Mouse (Mus musculus): Measurements from ENCODE around the gene Lrba. TPM values are rescaled to one million over a fixed set of nuclear protein-coding genes. Genes with fewer than 3 reads are reported as not detected.

Gene Lrba
- polyA plus RNA-seq, 1 experiment from 2014 or later: 7.5 TPM

DNA sequence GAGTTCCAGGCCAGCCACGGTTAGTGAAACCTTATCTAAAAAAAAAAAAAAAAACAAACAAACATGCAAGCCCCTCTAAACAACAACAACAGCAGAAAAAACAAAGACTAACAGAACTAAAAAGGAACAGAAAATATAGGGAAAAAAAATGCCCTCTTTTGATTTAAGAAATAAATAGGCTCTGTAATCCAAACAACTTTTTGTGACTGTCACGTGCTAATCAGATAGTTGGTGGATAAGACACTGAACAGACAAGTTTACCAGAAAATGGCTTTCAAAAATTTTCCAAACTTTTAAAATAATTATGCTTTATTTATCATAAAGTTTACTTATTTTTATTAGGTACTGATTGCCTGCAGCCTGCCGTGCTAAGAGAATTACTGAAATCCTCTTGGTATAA is 13.5 kb upstream of the Lrba start:
- no peaks in the 10 kb centered on the region for H3K36me3 ChIP-seq
- H3K9me3 ChIP-seq: no peaks in the 10 kb centered on the region
- no peak overlapping the region for H3K4me3 ChIP-seq
- no peak overlapping the region for H3K27ac ChIP-seq
- no peak overlapping the region for H3K9ac ChIP-seq
- ATAC-seq (ENCODE audit: low FRiP score): no peak
- H3K4me2 ChIP-seq: no peak overlapping the region
- H3K27me3 ChIP-seq: no peaks in the 10 kb centered on the region
- H3K4me1 ChIP-seq (replicated peaks): no peaks in the 10 kb centered on the region
- 93% methylated on average over 3 of the region's 3 CpGs for WGBS

- Histone ChIP-seq H3K4me2 (no peak overlapping the region), H3K4me1 (replicated peaks) (no peaks in the 10 kb centered on the region), H3K36me3 (no peaks in the 10 kb centered on the region), H3K27ac (no peak overlapping the region), H3K27me3 (no peaks in the 10 kb centered on the region), H3K9me3 (no peaks in the 10 kb centered on the region), H3K4me3 (no peak overlapping the region), H3K9ac (no peak overlapping the region)
- 86% methylated on average over 4 of the region's 4 CpGs for WGBS
- no peak for ATAC-seq (ENCODE audit: low FRiP score)
Observed at GRCm38 (mm10) chr3:86214248-86214647, 10.2 kb upstream of the Lrba start.

- WGBS: under 1% methylated on average over 73 of the region's 79 CpGs
- Histone ChIP-seq H3K4me3 (peak overlapping the region; percentile 85), H3K4me1 (replicated peaks) (peaks cover 12% of the 10 kb centered on the region), H3K27ac (peak overlapping the region; percentile 95), H3K27me3 (no peaks in the 10 kb centered on the region), H3K9me3 (no peaks in the 10 kb centered on the region), H3K4me2 (peak overlapping the region; percentile 67), H3K36me3 (no peaks in the 10 kb centered on the region), H3K9ac (peak overlapping the region; percentile 88)
- peak; percentile 97 for ATAC-seq (ENCODE audit: low FRiP score)
Observed at GRCm38 (mm10) chr3:86223634-86224313, 706 bp upstream of the Lrba start.

GRCm38 (mm10) chr3:86224314-86224563 is 241 bp upstream of the Lrba start:
- Histone ChIP-seq H3K9me3 (no peaks in the 10 kb centered on the region), H3K27me3 (no peaks in the 10 kb centered on the region), H3K4me1 (replicated peaks) (peaks cover 12% of the 10 kb centered on the region), H3K9ac (peak overlapping the region; percentile 88), H3K4me2 (peak overlapping the region; percentile 67), H3K36me3 (peaks cover 3% of the 10 kb centered on the region), H3K27ac (peak overlapping the region; percentile 95), H3K4me3 (peak overlapping the region; percentile 85)
- 2% methylated on average over 22 of the region's 28 CpGs for WGBS
- ATAC-seq (ENCODE audit: low FRiP score): no peak

- H3K9me3 ChIP-seq: no peaks in the 10 kb centered on the region
- H3K4me2 ChIP-seq: no peak overlapping the region
- WGBS: 52% methylated on average over 1 of the region's 1 CpGs
- no peak for ATAC-seq (ENCODE audit: low FRiP score)
- no peak overlapping the region for H3K27ac ChIP-seq
- H3K4me3 ChIP-seq: no peak overlapping the region
- H3K36me3 ChIP-seq: peaks cover 4% of the 10 kb centered on the region
- H3K4me1 ChIP-seq (replicated peaks): 0 out of 2 replicates have a peak, but pooled peaks cover 4% of the 10 kb centered on the region
- H3K9ac ChIP-seq: no peak overlapping the region
- no peaks in the 10 kb centered on the region for H3K27me3 ChIP-seq
Observed at GRCm38 (mm10) chr3:86231532-86232086, 7.1 kb downstream of the Lrba start.

- no peak overlapping the region for H3K27ac ChIP-seq
- no peak overlapping the region for H3K4me2 ChIP-seq
- H3K4me1 ChIP-seq (replicated peaks): no peaks in the 10 kb centered on the region
- ATAC-seq (ENCODE audit: low FRiP score): no peak
- H3K9ac ChIP-seq: no peak overlapping the region
- WGBS: 75% methylated on average over 8 of the region's 8 CpGs
- no peaks in the 10 kb centered on the region for H3K27me3 ChIP-seq
- no peak overlapping the region for H3K4me3 ChIP-seq
- H3K9me3 ChIP-seq: no peaks in the 10 kb centered on the region
- no peaks in the 10 kb centered on the region for H3K36me3 ChIP-seq
Observed at GRCm38 (mm10) chr3:86247193-86247592, 22.7 kb downstream of the Lrba start.

- ATAC-seq (ENCODE audit: low FRiP score): no peak
- 68% methylated on average over 1 of the region's 1 CpGs for WGBS
- Histone ChIP-seq H3K27ac (no peak overlapping the region), H3K9me3 (no peaks in the 10 kb centered on the region), H3K27me3 (no peaks in the 10 kb centered on the region), H3K4me3 (no peak overlapping the region), H3K36me3 (no peaks in the 10 kb centered on the region), H3K9ac (no peak overlapping the region), H3K4me2 (no peak overlapping the region), H3K4me1 (replicated peaks) (no peaks in the 10 kb centered on the region)
Observed at GRCm38 (mm10) chr3:86251212-86251611, 26.7 kb downstream of the Lrba start.

DNA sequence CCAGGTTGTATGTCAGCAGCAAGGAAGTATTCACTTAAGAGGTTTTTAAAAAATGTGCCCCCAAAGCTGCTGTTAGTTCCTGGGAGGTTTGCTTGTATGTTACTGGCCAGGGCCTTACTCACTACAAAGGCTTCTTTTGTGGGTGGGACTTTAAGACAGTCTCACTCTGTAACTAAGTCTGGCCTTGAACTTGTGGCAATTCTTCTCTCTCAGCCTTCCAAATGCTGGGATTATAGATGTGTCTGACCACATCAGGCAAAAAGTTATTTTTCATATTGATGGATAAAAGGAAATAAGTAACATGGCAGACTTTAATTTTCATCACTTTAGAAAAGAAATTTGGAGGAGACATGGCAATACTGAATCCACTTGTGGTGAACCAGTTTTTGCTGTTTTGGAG is 28.1 kb downstream of the Lrba start:
- Histone ChIP-seq H3K36me3 (no peaks in the 10 kb centered on the region), H3K27me3 (no peaks in the 10 kb centered on the region), H3K9ac (no peak overlapping the region), H3K4me1 (replicated peaks) (no peaks in the 10 kb centered on the region), H3K4me2 (no peak overlapping the region), H3K9me3 (no peaks in the 10 kb centered on the region), H3K27ac (no peak overlapping the region), H3K4me3 (no peak overlapping the region)
- ATAC-seq (ENCODE audit: low FRiP score): no peak

DNA sequence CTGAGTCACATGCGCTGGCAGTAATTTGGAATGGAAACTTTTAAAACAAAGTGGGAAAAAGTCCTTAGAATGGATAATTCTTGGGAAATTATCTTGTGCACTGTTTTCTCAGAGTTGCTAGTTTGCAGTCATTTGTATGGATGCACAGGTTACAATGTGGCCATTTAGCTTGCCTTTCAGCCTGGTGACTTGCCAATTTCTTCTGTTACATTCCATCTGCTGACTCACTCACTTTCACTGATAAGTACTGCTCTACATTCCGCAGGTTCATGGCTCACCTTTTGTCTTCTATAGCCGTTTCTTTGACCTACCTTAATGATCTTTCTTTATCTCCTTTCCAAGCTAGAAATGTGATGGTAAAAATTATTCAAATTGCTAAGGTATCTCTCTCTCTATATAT is 28.6 kb downstream of the Lrba start:
- no peak for ATAC-seq (ENCODE audit: low FRiP score)
- H3K4me1 ChIP-seq (replicated peaks): no peaks in the 10 kb centered on the region
- H3K27me3 ChIP-seq: no peaks in the 10 kb centered on the region
- H3K9me3 ChIP-seq: no peaks in the 10 kb centered on the region
- no peak overlapping the region for H3K9ac ChIP-seq
- 83% methylated on average over 3 of the region's 3 CpGs for WGBS
- no peak overlapping the region for H3K4me3 ChIP-seq
- H3K27ac ChIP-seq: no peak overlapping the region
- H3K4me2 ChIP-seq: no peak overlapping the region
- no peaks in the 10 kb centered on the region for H3K36me3 ChIP-seq

- ATAC-seq (ENCODE audit: low FRiP score): no peak
Observed at GRCm38 (mm10) chr3:86253791-86254190, 29.3 kb downstream of the Lrba start.

GRCm38 (mm10) chr3:86268074-86268702 is 43.7 kb downstream of the Lrba start:
- ATAC-seq (ENCODE audit: low FRiP score): peak; percentile 78
- Histone ChIP-seq H3K9me3 (no peaks in the 10 kb centered on the region), H3K27me3 (no peaks in the 10 kb centered on the region), H3K4me1 (replicated peaks) (no peaks in the 10 kb centered on the region), H3K4me3 (no peak overlapping the region), H3K9ac (no peak overlapping the region), H3K36me3 (no peaks in the 10 kb centered on the region), H3K4me2 (no peak overlapping the region), H3K27ac (no peak overlapping the region)
- 0% methylated on average over 1 of the region's 1 CpGs for WGBS

More at GRCm38 (mm10) chr3:86253791-86254190, 29.3 kb downstream of the Lrba start:
- WGBS: 84% methylated on average over 1 of the region's 1 CpGs
- Histone ChIP-seq H3K4me3 (no peak overlapping the region), H3K27me3 (no peaks in the 10 kb centered on the region), H3K4me1 (replicated peaks) (no peaks in the 10 kb centered on the region), H3K9ac (no peak overlapping the region), H3K27ac (no peak overlapping the region), H3K36me3 (no peaks in the 10 kb centered on the region), H3K4me2 (no peak overlapping the region), H3K9me3 (no peaks in the 10 kb centered on the region)

GRCm38 (mm10) chr3:86275651-86276050 is 51.2 kb downstream of the Lrba start:
- no peak overlapping the region for H3K9ac ChIP-seq
- 74% methylated on average over 1 of the region's 1 CpGs for WGBS
- no peaks in the 10 kb centered on the region for H3K4me1 ChIP-seq (replicated peaks)
- no peaks in the 10 kb centered on the region for H3K36me3 ChIP-seq
- no peaks in the 10 kb centered on the region for H3K9me3 ChIP-seq
- no peak for ATAC-seq (ENCODE audit: low FRiP score)
- no peak overlapping the region for H3K27ac ChIP-seq
- no peak overlapping the region for H3K4me3 ChIP-seq
- H3K27me3 ChIP-seq: no peaks in the 10 kb centered on the region
- H3K4me2 ChIP-seq: no peak overlapping the region

- WGBS: 37% methylated on average over 8 of the region's 8 CpGs
- Histone ChIP-seq H3K36me3 (no peaks in the 10 kb centered on the region; the same call in 1 of the 2 replicates), H3K4me3 (no peak overlapping the region), H3K27ac (no peak overlapping the region), H3K27me3 (no peaks in the 10 kb centered on the region), H3K9ac (no peak overlapping the region), H3K9me3 (no peaks in the 10 kb centered on the region), H3K4me2 (no peak overlapping the region), H3K4me1 (replicated peaks) (no peaks in the 10 kb centered on the region)
- ATAC-seq (ENCODE audit: low FRiP score): no peak
Observed at GRCm38 (mm10) chr3:86291326-86291725, 66.8 kb downstream of the Lrba start.

Measured in hindbrain, embryonic 13.5 days (tissue).